Mouse (Mus musculus) heart, embryonic 13.5 days (tissue): ENCODE results near the gene Slc2a2. TPM values are rescaled to one million over a fixed set of nuclear protein-coding genes. Genes with fewer than 3 reads are reported as not detected.

Experiments
- ATAC-seq: fragments of 200-750 bp; cut with Nextera tagmentation; 2 replicates; pipeline ENCODE4 v1.8.0; 2017; ENCODE audit warnings: moderate TSS enrichment; ENCODE audit not compliant: insufficient number of reproducible peaks, low FRiP score, low TSS enrichment; ENCODE audit errors: extremely low read depth
- H3K27ac ChIP-seq: fragments of 300-500 bp; sonication (generic); replicated peaks from 2 replicates; pipeline ENCODE4 v1.5.1; 2015; ENCODE audit warnings: moderate library complexity, mild to moderate bottlenecking, inconsistent platforms
- H3K27me3 ChIP-seq: fragments of 300-500 bp; sonication (generic); replicated peaks from 2 replicates; pipeline ENCODE4 v1.6.1; 2015; ENCODE audit warnings: mild to moderate bottlenecking, inconsistent platforms
- H3K36me3 ChIP-seq: fragments of 300-500 bp; sonication (generic); 2 replicates; pipeline ENCODE4 v1.6.1; 2015; ENCODE audit warnings: mild to moderate bottlenecking, inconsistent platforms
- H3K4me1 ChIP-seq: fragments of 300-500 bp; sonication (generic); 2 replicates; pipeline ENCODE4 v1.6.1; 2015; ENCODE audit warnings: inconsistent platforms
- H3K4me2 ChIP-seq: fragments of 300-500 bp; sonication (generic); 2 replicates; pipeline ENCODE4 v1.6.1; 2015; ENCODE audit warnings: inconsistent platforms, mild to moderate bottlenecking, moderate library complexity
- H3K4me3 ChIP-seq: fragments of 300-500 bp; sonication (generic); 2 replicates; pipeline ENCODE4 v1.5.1; 2015; ENCODE audit warnings: moderate library complexity, mild to moderate bottlenecking, inconsistent platforms
- H3K9ac ChIP-seq: fragments of 300-500 bp; sonication (generic); 2 replicates; pipeline ENCODE4 v1.6.1; 2015; ENCODE audit warnings: inconsistent platforms, mild to moderate bottlenecking, moderate library complexity
- H3K9me3 ChIP-seq: fragments of 300-500 bp; sonication (generic); 2 replicates; pipeline ENCODE4 v1.6.1; 2016; ENCODE audit warnings: inconsistent platforms
- WGBS: fragments of 180-500 bp; shearing (Covaris S2); methylation state at CpG from one replicate; pipeline ENCODE4 v1.1.7; 2015; ENCODE audit warnings: mixed read lengths; 5-methylcytosine and 5-hydroxymethylcytosine counted together
- polyA plus RNA-seq: library from polyadenylated mRNA; unstranded; fragments of >200 nt; fragmentation: Nextera tagmentation; extraction: Ambion mirVana; gene quantifications from 2 replicates; pipeline ENCODE4 v1.2.1, GENCODE M21; 2015

The Slc2a2 gene
- polyA plus RNA-seq, result 0.16 and 1.0 TPM in 2 replicates

GRCm38 (mm10) chr3:28697797-28698196 is at the start of gene Slc2a2:
Gene Slc2a2, plus strand, starts transcription at chr3:28697903.
- Histone ChIP-seq H3K36me3 (no peaks in the 10 kb centered on the region), H3K9ac (no peak within 1 kb of the TSS), H3K4me3 (no peak within 1 kb of the TSS), H3K9me3 (no peaks in the 10 kb centered on the region), H3K4me1 (no peaks in the 10 kb centered on the region), H3K27ac (no peak within 1 kb of the TSS), H3K27me3 (no peaks in the 10 kb centered on the region), H3K4me2 (no peak within 1 kb of the TSS)
- 82% methylated on average over 2 of the region's 2 CpGs for WGBS
- ATAC-seq, result no peak

- Histone ChIP-seq H3K27me3 (no peaks in the 10 kb centered on the region), H3K9ac (no peak overlapping the region), H3K9me3 (no peaks in the 10 kb centered on the region), H3K4me1 (no peaks in the 10 kb centered on the region), H3K4me2 (no peak overlapping the region), H3K36me3 (peaks cover 24% of the 10 kb centered on the region), H3K4me3 (no peak overlapping the region), H3K27ac (no peak overlapping the region)
- WGBS, result 73% methylated on average over 3 of the region's 3 CpGs
- no peak for ATAC-seq
These were observed 45.1 kb upstream of the Slc2a2 start for GRCm38 (mm10) chr3:28652574-28652973.

- H3K27ac ChIP-seq, result no peak overlapping the region
- 75% methylated on average over 3 of the region's 3 CpGs for WGBS
- no peak for ATAC-seq
- H3K27me3 ChIP-seq, result no peaks in the 10 kb centered on the region
- H3K9ac ChIP-seq, result no peak overlapping the region
- H3K4me3 ChIP-seq, result no peak overlapping the region
- no peaks in the 10 kb centered on the region for H3K9me3 ChIP-seq
- H3K4me2 ChIP-seq, result no peak overlapping the region
- peaks cover 20% of the 10 kb centered on the region for H3K36me3 ChIP-seq
- H3K4me1 ChIP-seq, result no peaks in the 10 kb centered on the region
These were observed 44.7 kb upstream of the Slc2a2 start for GRCm38 (mm10) chr3:28653043-28653442.

GRCm38 (mm10) chr3:28654740-28655139 is 43.0 kb upstream of the Slc2a2 start:
- Histone ChIP-seq H3K4me2 (no peak overlapping the region), H3K4me3 (no peak overlapping the region), H3K9me3 (no peaks in the 10 kb centered on the region), H3K9ac (no peak overlapping the region), H3K36me3 (peaks cover 19% of the 10 kb centered on the region; the same call in 1 of the 2 replicates), H3K27ac (no peak overlapping the region), H3K27me3 (no peaks in the 10 kb centered on the region), H3K4me1 (no peaks in the 10 kb centered on the region)
- no peak for ATAC-seq

- 55% methylated on average over 1 of the region's 1 CpGs for WGBS
- Histone ChIP-seq H3K9ac (no peak overlapping the region), H3K4me1 (no peaks in the 10 kb centered on the region), H3K36me3 (peaks cover 13% of the 10 kb centered on the region; the same call in 1 of the 2 replicates), H3K4me3 (no peak overlapping the region), H3K4me2 (no peak overlapping the region), H3K27me3 (no peaks in the 10 kb centered on the region), H3K9me3 (no peaks in the 10 kb centered on the region), H3K27ac (no peak overlapping the region)
- ATAC-seq, result no peak
These were observed 39.4 kb upstream of the Slc2a2 start for GRCm38 (mm10) chr3:28658349-28658748.

GRCm38 (mm10) chr3:28680851-28681250 is 16.9 kb upstream of the Slc2a2 start:
- no peak for ATAC-seq
- Histone ChIP-seq H3K27me3 (no peaks in the 10 kb centered on the region), H3K9ac (no peak overlapping the region), H3K4me2 (no peak overlapping the region), H3K4me3 (no peak overlapping the region), H3K36me3 (no peaks in the 10 kb centered on the region), H3K27ac (no peak overlapping the region), H3K4me1 (peaks cover 7% of the 10 kb centered on the region; the same call in 1 of the 2 replicates), H3K9me3 (no peaks in the 10 kb centered on the region)
- 40% methylated on average over 7 of the region's 7 CpGs for WGBS

- no peak overlapping the region for H3K27ac ChIP-seq
- no peaks in the 10 kb centered on the region for H3K9me3 ChIP-seq
- H3K4me1 ChIP-seq, result peaks cover 7% of the 10 kb centered on the region; the same call in 1 of the 2 replicates
- H3K4me3 ChIP-seq, result no peak overlapping the region
- H3K27me3 ChIP-seq, result no peaks in the 10 kb centered on the region
- ATAC-seq, result no peak
- WGBS, result 38% methylated on average over 6 of the region's 6 CpGs
- no peak overlapping the region for H3K9ac ChIP-seq
- H3K4me2 ChIP-seq, result no peak overlapping the region
- H3K36me3 ChIP-seq, result no peaks in the 10 kb centered on the region
These were observed 15.8 kb upstream of the Slc2a2 start for GRCm38 (mm10) chr3:28681866-28682265.

GRCm38 (mm10) chr3:28682411-28682810 is 15.3 kb upstream of the Slc2a2 start:
- ATAC-seq, result no peak
- Histone ChIP-seq H3K9me3 (no peaks in the 10 kb centered on the region), H3K4me3 (no peak overlapping the region), H3K4me1 (peaks cover 7% of the 10 kb centered on the region; the same call in 1 of the 2 replicates), H3K9ac (no peak overlapping the region), H3K4me2 (no peak overlapping the region), H3K36me3 (no peaks in the 10 kb centered on the region), H3K27me3 (no peaks in the 10 kb centered on the region), H3K27ac (no peak overlapping the region)
- WGBS, result 58% methylated on average over 3 of the region's 3 CpGs

- 58% methylated on average over 2 of the region's 2 CpGs for WGBS
- Histone ChIP-seq H3K4me2 (no peak overlapping the region), H3K9ac (no peak overlapping the region), H3K9me3 (no peaks in the 10 kb centered on the region), H3K36me3 (no peaks in the 10 kb centered on the region), H3K27ac (no peak overlapping the region), H3K4me3 (no peak overlapping the region), H3K4me1 (peaks cover 7% of the 10 kb centered on the region; the same call in 1 of the 2 replicates), H3K27me3 (no peaks in the 10 kb centered on the region)
- ATAC-seq, result no peak
These were observed 12.2 kb upstream of the Slc2a2 start for GRCm38 (mm10) chr3:28685510-28685909.

GRCm38 (mm10) chr3:28694811-28695210 is 2.9 kb upstream of the Slc2a2 start:
- H3K27me3 ChIP-seq, result no peaks in the 10 kb centered on the region
- H3K36me3 ChIP-seq, result no peaks in the 10 kb centered on the region
- 80% methylated on average over 5 of the region's 5 CpGs for WGBS
- H3K27ac ChIP-seq, result no peak overlapping the region
- no peaks in the 10 kb centered on the region for H3K4me1 ChIP-seq
- H3K4me2 ChIP-seq, result no peak overlapping the region
- ATAC-seq, result no peak
- H3K4me3 ChIP-seq, result no peak overlapping the region
- H3K9ac ChIP-seq, result no peak overlapping the region
- no peaks in the 10 kb centered on the region for H3K9me3 ChIP-seq

GRCm38 (mm10) chr3:28695608-28696007 is 2.1 kb upstream of the Slc2a2 start:
- Histone ChIP-seq H3K9me3 (no peaks in the 10 kb centered on the region), H3K4me2 (no peak overlapping the region; the same call in 1 of the 2 replicates), H3K4me1 (no peaks in the 10 kb centered on the region), H3K27me3 (no peaks in the 10 kb centered on the region), H3K4me3 (no peak overlapping the region), H3K36me3 (no peaks in the 10 kb centered on the region), H3K27ac (no peak overlapping the region), H3K9ac (no peak overlapping the region)
- no peak for ATAC-seq
- 77% methylated on average over 13 of the region's 13 CpGs for WGBS

GRCm38 (mm10) chr3:28696162-28696561 is 1.5 kb upstream of the Slc2a2 start:
- H3K4me2 ChIP-seq, result no peak overlapping the region; the same call in 1 of the 2 replicates
- no peaks in the 10 kb centered on the region for H3K4me1 ChIP-seq
- 64% methylated on average over 10 of the region's 10 CpGs for WGBS

More at GRCm38 (mm10) chr3:28696162-28696561, 1.5 kb upstream of the Slc2a2 start:
- Histone ChIP-seq H3K27ac (no peak overlapping the region), H3K4me3 (no peak overlapping the region), H3K36me3 (no peaks in the 10 kb centered on the region), H3K9ac (no peak overlapping the region), H3K9me3 (no peaks in the 10 kb centered on the region), H3K27me3 (no peaks in the 10 kb centered on the region)
- ATAC-seq, result no peak
